Mouse (Mus musculus): ENCODE data around the gene Nrl.
A peak's percentile ranks its signal among the peaks of the same experiment; 100 is the strongest.

Nrl gene

DNA sequence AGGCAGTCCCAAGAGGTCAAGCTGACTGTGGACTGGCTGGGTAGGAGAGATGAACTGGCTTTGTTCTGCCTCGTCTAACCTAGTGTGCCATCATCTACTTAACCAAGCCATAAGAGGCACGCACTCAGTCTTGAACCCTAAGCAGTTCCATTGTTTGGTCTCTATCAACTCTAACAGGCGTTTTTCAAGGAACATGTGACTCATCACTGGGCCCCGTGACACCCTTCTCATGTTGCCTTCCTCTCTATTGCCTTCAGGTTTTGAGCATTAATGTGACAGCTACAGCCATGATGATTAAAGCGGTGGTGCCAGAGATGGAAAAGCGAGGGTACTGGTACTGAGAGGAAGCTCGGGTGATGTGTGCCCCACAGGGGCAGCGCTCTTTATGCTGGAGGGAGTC lies 37.9 kb downstream of the Nrl start:
- no peak for DNase-seq (ENCODE audit: low read depth)

DNA sequence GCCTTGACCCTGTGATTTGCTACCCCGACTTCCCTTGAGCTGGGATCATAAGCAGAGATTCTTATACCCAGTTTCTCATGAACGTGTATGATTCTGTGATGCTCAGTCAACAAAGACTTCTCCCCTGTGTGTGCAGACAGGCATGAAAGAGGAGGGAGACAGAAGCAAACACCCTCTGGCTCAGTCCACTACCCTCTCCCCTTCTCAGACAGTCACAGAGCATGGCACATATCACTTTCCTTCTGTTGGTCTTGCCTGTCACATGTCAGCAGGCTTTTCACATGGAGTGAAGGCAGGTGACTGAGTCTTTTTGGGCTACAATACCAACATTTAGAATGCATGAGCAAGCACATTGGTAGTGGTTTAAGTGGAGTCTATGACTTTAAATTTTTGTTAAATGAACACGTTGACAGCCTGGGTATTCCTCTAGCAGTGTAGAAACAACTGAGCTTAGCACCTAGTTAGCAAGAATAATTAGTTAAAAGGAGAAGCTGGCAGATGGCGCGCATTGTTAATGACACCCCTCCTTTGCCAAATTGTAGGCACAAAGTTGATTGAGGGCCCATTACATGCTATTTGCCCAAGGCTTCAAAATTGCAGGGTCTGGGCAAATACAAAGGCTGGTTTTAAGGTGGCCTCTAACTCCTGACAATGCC lies 40.2 kb downstream of the Nrl start:
- no peak for DNase-seq (ENCODE audit: low read depth)

DNA sequence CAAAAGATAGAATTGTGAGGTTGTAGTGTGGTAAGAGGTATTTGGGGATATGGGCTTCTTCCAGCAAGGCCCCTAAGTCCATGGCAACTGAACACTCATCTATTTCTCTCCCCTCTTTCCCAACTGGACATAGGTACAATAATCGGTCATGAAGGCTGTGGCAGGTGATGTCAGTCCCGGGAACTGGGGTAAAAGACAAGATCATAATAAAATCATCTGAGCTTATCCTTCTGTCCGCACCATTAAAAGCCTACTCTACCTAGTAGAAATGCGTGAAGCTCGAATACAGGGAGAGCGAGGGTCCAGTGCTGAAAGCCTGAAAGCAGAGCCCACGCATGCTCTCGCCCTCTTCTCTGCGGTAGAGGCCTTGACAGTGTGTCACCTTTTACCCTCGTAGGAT lies 45.2 kb downstream of the Nrl start:
- no peak for DNase-seq (ENCODE audit: low read depth)

GRCm38 (mm10) chr14:55478651-55479599 lies 45.9 kb downstream of the Nrl start, which contains the start of gene Dhrs4:
Gene Dhrs4 (plus strand): TSS chr14:55478758.
- peak; percentile 86 for DNase-seq (ENCODE audit: low read depth)

DNA sequence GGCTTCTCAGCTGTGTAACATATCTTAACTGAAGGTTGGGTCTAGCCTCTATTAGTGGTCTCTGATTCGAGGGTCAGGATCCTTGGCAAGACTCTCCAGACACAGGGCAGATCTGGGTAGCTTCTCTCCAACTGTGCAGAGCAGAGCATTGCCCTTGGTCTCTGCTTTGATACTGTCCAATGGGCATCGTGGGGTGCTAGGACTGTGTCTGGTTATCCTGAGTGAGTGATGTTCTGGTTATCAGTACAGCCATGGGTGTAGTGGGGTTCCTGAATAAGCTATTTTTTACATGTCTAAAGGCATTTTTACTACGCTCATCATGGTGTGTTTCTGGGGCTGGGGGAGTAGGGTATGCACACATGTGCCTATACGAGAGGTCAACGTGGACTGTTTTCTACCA lies 47.0 kb downstream of the Nrl start:
- no peak for DNase-seq (ENCODE audit: low read depth)

- DNase-seq (ENCODE audit: low read depth): no peak
These were observed 47.4 kb downstream of the Nrl start for GRCm38 (mm10) chr14:55477421-55477820.

DNA sequence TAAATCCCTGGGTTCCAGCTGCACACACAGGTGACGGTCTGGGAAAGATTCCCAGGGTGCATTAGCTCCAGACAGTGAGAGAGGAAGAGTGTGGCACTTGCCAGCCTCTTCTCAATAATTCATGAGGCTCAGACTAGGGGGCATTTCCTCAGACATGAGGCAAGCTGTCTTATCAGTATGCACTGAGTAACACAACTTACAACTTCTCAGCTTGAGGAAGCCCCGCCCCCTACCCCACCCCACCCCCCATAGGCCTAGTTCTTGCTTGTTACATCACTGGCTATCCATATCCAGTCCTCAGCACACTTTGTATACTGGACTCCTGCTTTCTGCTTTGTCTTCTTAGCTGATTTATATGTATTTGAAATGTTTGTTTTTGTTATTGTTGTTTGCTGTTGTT lies 49.1 kb downstream of the Nrl start:
- DNase-seq (ENCODE audit: low read depth): no peak

GRCm38 (mm10) chr14:55470806-55471205 lies 54.0 kb downstream of the Nrl start:
- no peak for DNase-seq (ENCODE audit: low read depth)

DNA sequence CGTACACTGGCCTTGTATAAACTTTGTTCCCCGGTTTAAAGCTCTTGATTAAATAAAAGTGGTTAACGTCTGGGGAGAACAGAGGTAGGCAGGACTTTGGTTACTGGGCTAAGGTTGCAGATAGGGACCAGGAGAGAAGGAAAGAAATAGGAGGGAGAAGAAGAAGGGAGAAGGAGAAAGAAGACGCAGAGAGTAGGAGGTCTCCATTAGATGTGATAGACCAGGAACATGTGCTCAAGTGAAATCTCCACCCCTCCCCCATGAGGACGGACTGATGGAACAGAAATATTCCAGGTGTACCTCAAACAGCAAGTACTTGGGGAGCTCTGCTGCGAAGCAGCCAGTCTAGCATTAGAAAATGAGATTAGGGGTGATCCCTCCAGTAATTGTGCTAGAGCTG lies 55.0 kb downstream of the Nrl start:
- DNase-seq (ENCODE audit: low read depth): no peak

DNA sequence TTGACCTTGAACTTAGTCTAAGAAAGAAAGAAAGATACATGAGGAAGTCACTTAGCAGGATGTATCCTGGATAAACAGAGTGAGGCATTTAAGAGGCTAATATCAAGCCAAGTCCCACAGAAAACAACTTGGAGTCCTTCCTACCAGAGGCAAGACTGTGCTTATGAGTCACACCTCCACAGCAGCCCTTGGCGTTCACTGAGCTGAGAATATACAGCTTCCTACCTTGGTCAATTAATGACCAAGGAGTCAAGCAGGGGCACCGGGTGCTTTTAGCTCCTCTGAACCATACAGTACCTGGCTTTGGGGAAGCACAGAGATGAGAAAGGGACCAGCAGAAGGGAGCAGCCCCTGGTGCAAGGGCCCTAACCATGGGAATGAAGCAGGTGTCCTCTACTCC lies 55.7 kb downstream of the Nrl start:
- DNase-seq (ENCODE audit: low read depth): no peak

Data from NIH3T3 (cell line).